ENCODE assay signal across 8 mouse cellular contexts in the genomic region with DNA sequence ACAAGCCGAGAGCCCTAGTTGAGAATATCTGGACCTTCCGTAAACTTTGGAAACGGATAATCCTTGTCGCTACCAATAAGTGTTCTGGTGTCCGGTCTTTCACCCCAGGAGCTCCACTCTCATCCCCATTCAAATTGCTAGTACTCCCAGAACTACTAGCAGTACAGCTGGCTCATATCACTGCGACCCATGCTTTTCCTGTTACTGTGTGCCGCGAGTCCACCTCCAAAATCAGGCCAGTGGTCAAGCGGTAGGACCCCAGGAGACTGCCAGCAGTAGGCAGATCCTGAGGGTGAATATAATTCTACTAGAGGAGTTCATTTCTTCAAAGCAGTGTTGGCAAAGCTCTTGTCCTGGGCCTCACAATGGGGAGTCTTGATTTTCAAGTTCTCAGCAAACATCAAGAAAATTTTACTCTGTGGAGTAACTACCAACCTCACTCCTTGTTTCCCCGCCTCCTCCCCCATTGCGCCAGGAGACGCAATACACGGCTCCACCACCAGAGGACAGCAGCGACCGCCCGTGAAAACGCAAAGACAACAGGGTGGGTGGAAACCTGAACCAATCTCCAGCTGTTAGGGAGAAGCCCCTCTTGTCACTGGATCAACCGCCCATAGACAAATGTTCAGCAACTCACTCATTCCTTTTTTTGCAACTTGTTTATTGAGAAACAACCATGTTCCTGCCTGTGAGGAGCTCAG. TPM values are rescaled to one million over a fixed set of nuclear protein-coding genes. Genes with fewer than 3 reads are reported as not detected.
A peak's percentile ranks its signal among the peaks of the same experiment; 100 is the strongest.
DNase-seq lines count a peak whose midpoint lies in the region; ATAC-seq and TF ChIP-seq lines count a peak whose summit lies in the region.

No protein-coding gene starts in this region.

- WGBS in forebrain, embryonic 10.5 days: 19% methylated on average over 18 of the region's 18 CpGs
- WGBS in heart, embryonic 14.5 days: 16% methylated on average over 18 of the region's 18 CpGs
- 19% methylated on average over 18 of the region's 18 CpGs for WGBS in liver, embryonic 16.5 days (ENCODE audit: insufficient replicate concordance)
- 21% methylated on average over 18 of the region's 18 CpGs for WGBS in neural tube, embryonic 12.5 days

- H3K4me1 ChIP-seq in forebrain, embryonic 10.5 days: peaks cover 76% of the 10 kb centered on the region
- peaks cover 60 to 64% of the 10 kb centered on the region in 2 experiments for H3K4me1 ChIP-seq in heart, embryonic 14.5 days (ENCODE audit: control insufficient read depth in 2 of 2, insufficient read depth in 2 of 2, low read length in 2 of 2)
- peaks cover 72% of the 10 kb centered on the region for H3K4me1 ChIP-seq in liver, embryonic 16.5 days (ENCODE audit: control insufficient read depth, low read depth, low read length)
- H3K4me1 ChIP-seq in neural tube, embryonic 12.5 days: peaks cover 66% of the 10 kb centered on the region
- peaks cover 45% of the 10 kb centered on the region for H3K4me1 ChIP-seq in testis, adult 2 months (ENCODE audit: control insufficient read depth, insufficient read depth, low read length)

- H3K27ac ChIP-seq in forebrain, embryonic 10.5 days: 0 out of 2 replicates have a peak overlapping the region, but pooled peaks have one; percentile 100
- H3K27ac ChIP-seq in heart, embryonic 14.5 days (replicated peaks in 1 of 2; ENCODE audit: control insufficient read depth in 1 of 2, insufficient read depth in 1 of 2, low read depth in 2 of 2, low read length in 2 of 2): peak overlapping the region; percentile 50 to 100
- peak overlapping the region; percentile 82 for H3K27ac ChIP-seq in liver, embryonic 16.5 days (ENCODE audit: low read length)
- H3K27ac ChIP-seq in neural tube, embryonic 12.5 days: 0 out of 2 replicates have a peak overlapping the region, but pooled peaks have one; percentile 34
- H3K27ac ChIP-seq in testis, adult 2 months (ENCODE audit: control insufficient read depth, insufficient read depth, low read depth, low read length): no peak overlapping the region

- H3K27me3 ChIP-seq in forebrain, embryonic 10.5 days (ENCODE audit: poor library complexity, severe bottlenecking): peaks cover 20% of the 10 kb centered on the region
- no peaks in the 10 kb centered on the region for H3K27me3 ChIP-seq in heart, embryonic 14.5 days (ENCODE audit: control insufficient read depth, insufficient read depth, low read length)
- H3K27me3 ChIP-seq in liver, embryonic 16.5 days (ENCODE audit: control insufficient read depth, insufficient read depth, low read depth, low read length): peaks cover 5% of the 10 kb centered on the region; the same call in 1 of the 2 replicates
- H3K27me3 ChIP-seq in neural tube, embryonic 12.5 days (replicated peaks): no peaks in the 10 kb centered on the region
- H3K27me3 ChIP-seq in testis, adult 2 months (ENCODE audit: control insufficient read depth, insufficient read depth, low read length): no peaks in the 10 kb centered on the region

- DNase-seq in c-Kit-negative CD71-positive TER-119-positive erythroid progenitor cells, embryonic 14.5 days (ENCODE audit: low read depth, low spot score): peak; percentile 74
- DNase-seq in forebrain, embryonic 10.5 days (ENCODE audit: extremely low spot score, low spot score): peak; percentile 87
- DNase-seq in kidney, postnatal 14 days: peak; percentile 89

- peaks cover 58% of the 10 kb centered on the region for H3K36me3 ChIP-seq in forebrain, embryonic 10.5 days (replicated peaks)
- H3K36me3 ChIP-seq in heart, embryonic 14.5 days (ENCODE audit: control insufficient read depth, insufficient read depth, low read length): 0 out of 2 replicates have a peak, but pooled peaks cover 18% of the 10 kb centered on the region
- peaks cover 12% of the 10 kb centered on the region for H3K36me3 ChIP-seq in liver, embryonic 16.5 days (ENCODE audit: control insufficient read depth, insufficient read depth)
- H3K36me3 ChIP-seq in neural tube, embryonic 12.5 days: peaks cover 43% of the 10 kb centered on the region; the same call in 1 of the 2 replicates
- H3K36me3 ChIP-seq in testis, adult 2 months (ENCODE audit: control insufficient read depth, insufficient read depth, low read length): no peaks in the 10 kb centered on the region

- H3K4me3 ChIP-seq in forebrain, embryonic 10.5 days: peak overlapping the region; percentile 98; the same call in 1 of the 2 replicates
- 0 out of 4 replicates have a peak overlapping the region, but pooled peaks have one; percentile 30 to 40 for H3K4me3 ChIP-seq in heart, embryonic 14.5 days (ENCODE audit: control insufficient read depth in 1 of 2, insufficient read depth in 1 of 2, low read depth in 1 of 2, low read length in 2 of 2)
- H3K4me3 ChIP-seq in liver, embryonic 16.5 days (ENCODE audit: low read depth, low read length): peak overlapping the region; percentile 63
- H3K4me3 ChIP-seq in neural tube, embryonic 12.5 days: 0 out of 2 replicates have a peak overlapping the region, but pooled peaks have one; percentile 3
- H3K4me3 ChIP-seq in testis, adult 2 months (ENCODE audit: control insufficient read depth, low read depth, low read length): peak overlapping the region; percentile 77

- peak overlapping the region; percentile 100; the same call in 1 of the 2 replicates for H3K9ac ChIP-seq in heart, embryonic 14.5 days (ENCODE audit: low read length)
- peak overlapping the region; percentile 62; the same call in 1 of the 2 replicates for H3K9ac ChIP-seq in liver, embryonic 16.5 days (ENCODE audit: low read depth, low read length)
- H3K9ac ChIP-seq in neural tube, embryonic 12.5 days: no peak overlapping the region

- ATAC-seq in CD4-positive, CD25-positive, alpha-beta regulatory T cell, adult 4 months: peak; percentile 5
- no peak for ATAC-seq in heart, embryonic 14.5 days (ENCODE audit: insufficient number of reproducible peaks, insufficient read depth, low FRiP score, low read depth)
- no peak for ATAC-seq in liver, embryonic 16.5 days (ENCODE audit: low read depth)
- ATAC-seq in neural tube, embryonic 12.5 days (ENCODE audit: low FRiP score, low read depth): 0 out of 2 replicates have a peak, but pooled peaks have one; percentile 5

- no peaks in the 10 kb centered on the region for H3K9me3 ChIP-seq in forebrain, embryonic 10.5 days
- no peaks in the 10 kb centered on the region for H3K9me3 ChIP-seq in heart, embryonic 14.5 days (ENCODE audit: control insufficient read depth, low read length)
- no peaks in the 10 kb centered on the region for H3K9me3 ChIP-seq in liver, embryonic 16.5 days (replicated peaks; ENCODE audit: control insufficient read depth, low read length)
- H3K9me3 ChIP-seq in neural tube, embryonic 12.5 days: no peaks in the 10 kb centered on the region

- H3K4me2 ChIP-seq in heart, embryonic 14.5 days (ENCODE audit: low read length): peak overlapping the region; percentile 95
- H3K4me2 ChIP-seq in liver, embryonic 16.5 days (ENCODE audit: low read depth, low read length): peak overlapping the region; percentile 75
- H3K4me2 ChIP-seq in neural tube, embryonic 12.5 days (replicated peaks): peak overlapping the region; percentile 100

- TF ChIP-seq CTCF in testis, adult 2 months (IDR thresholded peaks at IDR 0.05; ENCODE audit: control insufficient read depth, insufficient read depth, insufficient replicate concordance, low read depth, low read length): peak; percentile 94

- TF ChIP-seq POLR2A in testis, adult 2 months (IDR thresholded peaks at IDR 0.05; ENCODE audit: control insufficient read depth, low read depth, low read length): no peak

RNA-seq across cellular contexts. Expression of a gene that starts 0.7 kb away (rescaled TPM):
- polyA plus RNA-seq in CD4-positive, CD25-positive, alpha-beta regulatory T cell, adult 4 months (2017; shearing (Covaris generic)): 100 to 1,000 TPM in 1 of 2 experiments, 10 to 100 TPM in 1; 80.6 to 101 TPM
- 1.2 and 1.5 TPM in 2 replicates for polyA plus RNA-seq in forebrain, embryonic 10.5 days (2016; fragmentation: Nextera tagmentation; extraction: Ambion mirVana)
- polyA plus RNA-seq in heart, embryonic 14.5 days (2014; fragmentation: Nextera tagmentation; extraction: Ambion mirVana): 0.99 and 2.0 TPM in 2 replicates
- polyA plus RNA-seq in liver, embryonic 16.5 days (2015; fragmentation: Nextera tagmentation; extraction: Ambion mirVana): 1.7 and 2.3 TPM in 2 replicates
- polyA plus RNA-seq in neural tube, embryonic 12.5 days (2016; fragmentation: Nextera tagmentation; extraction: Ambion mirVana): 2.4 and 2.9 TPM in 2 replicates
- polyA plus RNA-seq in testis, adult 2 months (2012; rRNA removed): 0.78 and 1.1 TPM in 2 replicates

RNA-seq across cellular contexts. Expression of a gene that starts 8.8 kb away (rescaled TPM):
- polyA plus RNA-seq in CD4-positive, CD25-positive, alpha-beta regulatory T cell, adult 4 months (2017; shearing (Covaris generic)): 10 to 100 TPM; 17.1 to 20.8 TPM
- polyA plus RNA-seq in forebrain, embryonic 10.5 days (2016; fragmentation: Nextera tagmentation; extraction: Ambion mirVana): 7.6 and 8.1 TPM in 2 replicates
- polyA plus RNA-seq in heart, embryonic 14.5 days (2014; fragmentation: Nextera tagmentation; extraction: Ambion mirVana): 7.9 and 9.3 TPM in 2 replicates
- 3.5 and 4.1 TPM in 2 replicates for polyA plus RNA-seq in liver, embryonic 16.5 days (2015; fragmentation: Nextera tagmentation; extraction: Ambion mirVana)
- polyA plus RNA-seq in neural tube, embryonic 12.5 days (2016; fragmentation: Nextera tagmentation; extraction: Ambion mirVana): 12.9 and 13.0 TPM in 2 replicates
- 11.3 and 13.7 TPM in 2 replicates for polyA plus RNA-seq in testis, adult 2 months (2012; rRNA removed)

RNA-seq across cellular contexts. Expression of a gene that starts 36.0 kb away (rescaled TPM):
- polyA plus RNA-seq in CD4-positive, CD25-positive, alpha-beta regulatory T cell, adult 4 months (2017; shearing (Covaris generic)): 10 to 100 TPM; 36.5 to 41.5 TPM
- 80.5 and 84.6 TPM in 2 replicates for polyA plus RNA-seq in forebrain, embryonic 10.5 days (2016; fragmentation: Nextera tagmentation; extraction: Ambion mirVana)
- polyA plus RNA-seq in heart, embryonic 14.5 days (2014; fragmentation: Nextera tagmentation; extraction: Ambion mirVana): 53.0 and 64.3 TPM in 2 replicates
- polyA plus RNA-seq in liver, embryonic 16.5 days (2015; fragmentation: Nextera tagmentation; extraction: Ambion mirVana): 63.8 and 73.2 TPM in 2 replicates
- 74.1 and 77.7 TPM in 2 replicates for polyA plus RNA-seq in neural tube, embryonic 12.5 days (2016; fragmentation: Nextera tagmentation; extraction: Ambion mirVana)
- polyA plus RNA-seq in testis, adult 2 months (2012; rRNA removed): 36.3 and 37.1 TPM in 2 replicates

RNA-seq across cellular contexts. Expression of a gene that starts 49.3 kb away (rescaled TPM):
- not detected for polyA plus RNA-seq in CD4-positive, CD25-positive, alpha-beta regulatory T cell, adult 4 months (2017; shearing (Covaris generic))
- polyA plus RNA-seq in forebrain, embryonic 10.5 days (2016; fragmentation: Nextera tagmentation; extraction: Ambion mirVana): 0.31 TPM in 1 of 2 replicates, not detected in the other
- not detected in 2 replicates for polyA plus RNA-seq in heart, embryonic 14.5 days (2014; fragmentation: Nextera tagmentation; extraction: Ambion mirVana)
- 110 and 129 TPM in 2 replicates for polyA plus RNA-seq in liver, embryonic 16.5 days (2015; fragmentation: Nextera tagmentation; extraction: Ambion mirVana)
- polyA plus RNA-seq in neural tube, embryonic 12.5 days (2016; fragmentation: Nextera tagmentation; extraction: Ambion mirVana): not detected in 2 replicates
- 1.7 TPM in 2 replicates for polyA plus RNA-seq in testis, adult 2 months (2012; rRNA removed)

Comparison
In these comparisons a context has a peak if more than half of its experiments do, and no peak if none do; other contexts are left out.
1. ATAC-seq: peak in CD4-positive, CD25-positive, alpha-beta regulatory T cell, adult 4 months (single experiment) and neural tube, embryonic 12.5 days (single experiment); none in heart, embryonic 14.5 days (single experiment) and liver, embryonic 16.5 days (single experiment).
2. H3K4me3 ChIP-seq: peak in every context shown above with its lines; median percentile 98 in forebrain, embryonic 10.5 days; 77 in testis, adult 2 months; 63 in liver, embryonic 16.5 days; 35 in heart, embryonic 14.5 days; 3 in neural tube, embryonic 12.5 days.
3. RNA of a gene that starts 0.7 kb away (polyA plus RNA-seq): 80.6 to 101 TPM in CD4-positive, CD25-positive, alpha-beta regulatory T cell, adult 4 months; 2.4 to 2.9 TPM in neural tube, embryonic 12.5 days, 1.7 to 2.3 TPM in liver, embryonic 16.5 days, 1.2 to 1.5 TPM in forebrain, embryonic 10.5 days, 0.99 to 2.0 TPM in heart, embryonic 14.5 days and 0.78 to 1.1 TPM in testis, adult 2 months; every median in the first group is over 10 times any median in the second.
4. Peak in every context shown above with its lines, with median percentiles within 50 percentile points of each other: DNase-seq and H3K4me2 ChIP-seq.